Mouse (Mus musculus) G1E (cell line): ENCODE results near the gene Armh1.

Experiments
- CTCF ChIP-seq: IDR thresholded peaks from 2 replicates; pipeline ENCODE4 v1.5.1; 2012; ENCODE audit warnings: low read depth, low read length, inconsistent platforms, mixed read lengths
- GATA1 ChIP-seq: IDR thresholded peaks from 2 replicates; pipeline ENCODE4 v1.6.1; 2012; ENCODE audit warnings: borderline replicate concordance, low read length, inconsistent platforms, mixed read lengths
- TAL1 ChIP-seq: conservative IDR thresholded peaks from 2 replicates; pipeline ENCODE4 v1.6.1; 2012; ENCODE audit warnings: low read depth, low read length, inconsistent platforms, mixed read lengths

DNA sequence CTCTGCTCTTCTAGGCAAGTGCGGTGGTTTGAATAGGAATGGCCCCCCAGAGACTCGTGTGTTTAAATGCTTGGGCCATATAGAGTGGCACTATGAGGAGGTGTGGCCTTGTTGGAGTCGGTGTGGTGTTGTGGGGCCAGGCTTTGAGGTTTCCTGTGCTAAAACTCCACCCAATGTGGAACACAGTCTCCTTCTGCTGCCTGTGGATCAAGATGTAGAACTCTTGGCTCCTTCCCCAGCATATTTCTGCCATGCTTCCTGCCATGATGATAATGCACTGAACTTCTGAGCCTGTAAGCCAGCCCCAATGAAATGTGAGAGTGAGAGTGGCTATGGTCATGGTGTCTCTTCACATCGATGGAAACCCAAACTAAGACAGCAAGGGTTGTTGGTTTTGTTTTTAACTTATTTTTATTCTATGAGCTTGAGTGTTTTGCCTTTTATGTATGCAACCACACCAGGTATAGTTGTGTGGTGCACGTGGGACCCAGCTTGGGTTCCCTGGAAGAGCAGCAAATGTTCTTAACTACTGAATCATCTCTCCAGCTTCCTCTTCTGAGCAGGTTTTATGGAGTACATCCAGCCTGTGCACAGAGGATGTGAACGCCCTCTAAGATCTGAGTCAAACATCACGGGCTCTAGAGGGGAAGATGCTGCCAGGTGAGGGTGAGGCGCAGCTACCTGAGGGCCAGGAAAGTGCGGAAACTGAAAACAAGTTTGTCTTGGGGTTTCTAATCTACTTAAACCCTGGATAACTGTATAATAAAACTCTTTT, 31.0 kb downstream of the Armh1 start:
- TF ChIP-seq CTCF (no peak), TAL1 (no peak), GATA1 (no peak)
